Mouse (Mus musculus) midbrain, embryonic 13.5 days (tissue): ENCODE results near the gene Fdxr. TPM values are rescaled to one million over a fixed set of nuclear protein-coding genes. Genes with fewer than 3 reads are reported as not detected.

ENCODE experiments used
- ATAC-seq: fragments of 200-750 bp; cut with Nextera tagmentation; 2 replicates; pipeline ENCODE4 v1.8.0; 2017; ENCODE audit warnings: mild to moderate bottlenecking, moderate TSS enrichment, moderate library complexity
- H3K27ac ChIP-seq: fragments of 300-500 bp; sonication (generic); 2 replicates; pipeline ENCODE4 v1.5.1; 2015; ENCODE audit warnings: inconsistent platforms, mild to moderate bottlenecking, moderate library complexity
- H3K27me3 ChIP-seq: fragments of 300-500 bp; sonication (generic); 2 replicates; pipeline ENCODE4 v1.6.1; 2015; ENCODE audit warnings: mild to moderate bottlenecking, inconsistent platforms
- H3K36me3 ChIP-seq: fragments of 300-500 bp; sonication (generic); 2 replicates; pipeline ENCODE4 v1.6.1; 2015; ENCODE audit warnings: mild to moderate bottlenecking, inconsistent platforms
- H3K4me1 ChIP-seq: fragments of 300-500 bp; sonication (generic); replicated peaks from 2 replicates; pipeline ENCODE4 v1.6.1; 2015; ENCODE audit warnings: inconsistent platforms
- H3K4me2 ChIP-seq: fragments of 300-500 bp; sonication (generic); replicated peaks from 2 replicates; pipeline ENCODE4 v1.6.1; 2015; ENCODE audit warnings: moderate library complexity, mild to moderate bottlenecking, inconsistent platforms
- H3K4me3 ChIP-seq: fragments of 300-500 bp; sonication (generic); replicated peaks from 2 replicates; pipeline ENCODE4 v1.5.1; 2015; ENCODE audit warnings: mild to moderate bottlenecking, inconsistent platforms
- H3K9ac ChIP-seq: fragments of 300-500 bp; sonication (generic); replicated peaks from 2 replicates; pipeline ENCODE4 v1.6.1; 2015; ENCODE audit warnings: mild to moderate bottlenecking, inconsistent platforms
- H3K9me3 ChIP-seq: fragments of 300-500 bp; sonication (generic); 2 replicates; pipeline ENCODE4 v1.6.1; 2016; ENCODE audit warnings: mild to moderate bottlenecking, inconsistent platforms
- WGBS: fragments of 180-500 bp; shearing (Covaris S2); methylation state at CpG from one replicate; pipeline ENCODE4 v1.1.7; 2015; 5-methylcytosine and 5-hydroxymethylcytosine counted together
- polyA plus RNA-seq: library from polyadenylated mRNA; unstranded; fragments of >200 nt; fragmentation: Nextera tagmentation; extraction: Ambion mirVana; gene quantifications from 2 replicates; pipeline ENCODE4 v1.2.1, GENCODE M21; 2015

The Fdxr gene
- polyA plus RNA-seq, 1 experiment from 2014 or later: 24.1 TPM

DNA sequence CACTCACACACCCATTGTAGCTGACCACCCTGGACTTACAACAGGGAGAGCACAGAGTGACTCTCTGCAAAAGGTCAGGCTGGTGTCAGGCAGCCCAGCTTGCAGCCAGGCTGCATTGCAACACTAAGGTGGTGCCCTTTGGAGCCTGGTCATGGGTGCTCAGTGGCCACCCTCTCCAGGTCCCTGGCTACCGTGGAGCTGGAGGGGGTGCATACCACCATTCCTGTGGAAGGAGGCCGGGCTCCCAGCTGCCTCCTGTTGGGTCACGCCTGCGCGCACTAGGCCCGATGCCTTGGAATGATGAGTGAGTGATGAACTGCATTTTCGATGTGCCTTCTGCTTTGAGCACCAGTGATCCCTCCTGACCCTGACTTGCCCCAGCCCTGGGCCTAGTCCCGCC is 32.0 kb downstream of the Fdxr start:
- Histone ChIP-seq H3K27ac (no peak overlapping the region), H3K4me1 (peaks cover 47% of the 10 kb centered on the region), H3K9me3 (no peaks in the 10 kb centered on the region), H3K27me3 (peaks cover 37% of the 10 kb centered on the region), H3K36me3 (peaks cover 26% of the 10 kb centered on the region), H3K9ac (no peak overlapping the region), H3K4me3 (no peak overlapping the region), H3K4me2 (no peak overlapping the region)
- no peak for ATAC-seq
- WGBS: 86% methylated on average over 8 of the region's 8 CpGs

DNA sequence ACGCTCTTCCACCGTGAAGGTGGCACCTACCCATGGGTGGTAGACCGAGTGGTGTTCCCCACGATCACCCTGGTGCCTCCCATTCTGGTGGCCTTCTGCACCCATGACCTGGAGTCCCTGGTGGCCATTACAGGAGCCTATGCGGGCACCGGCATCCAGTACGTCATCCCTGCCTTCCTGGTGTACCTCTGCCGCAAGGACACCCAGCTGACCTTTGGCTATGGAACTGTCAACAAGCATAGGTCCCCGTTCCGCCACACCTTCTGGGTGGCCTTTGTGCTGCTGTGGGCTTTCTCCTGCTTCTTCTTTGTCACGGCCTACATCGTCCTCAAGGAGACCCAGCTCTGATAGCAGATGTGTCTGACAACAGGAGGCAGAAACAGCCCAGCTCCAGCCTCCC is 33.1 kb downstream of the Fdxr start:
- Histone ChIP-seq H3K27ac (no peak overlapping the region), H3K27me3 (peaks cover 27% of the 10 kb centered on the region)
- 91% methylated on average over 12 of the region's 12 CpGs for WGBS

DNA sequence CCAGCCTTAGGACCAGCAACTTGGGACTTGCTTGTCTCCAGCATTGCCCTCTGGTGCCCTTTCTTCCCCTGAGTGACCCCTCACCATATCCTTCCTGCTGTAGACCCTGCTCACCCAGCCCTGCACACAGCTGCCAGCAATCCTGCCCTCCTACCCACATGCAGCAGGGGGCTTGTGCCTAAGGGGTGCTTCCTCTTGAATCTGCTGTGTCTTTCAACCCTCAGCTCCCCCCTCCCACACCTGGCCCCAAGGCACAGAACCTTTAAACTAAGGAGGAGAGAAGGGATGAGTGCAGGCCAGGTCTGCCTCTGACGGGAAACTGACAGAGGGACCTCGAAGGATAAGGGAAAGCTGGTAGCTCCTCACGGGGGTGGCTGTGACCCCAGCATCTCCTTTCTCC is 34.1 kb downstream of the Fdxr start:
- no peak for ATAC-seq

More for the DNA sequence above, 33.1 kb downstream of the Fdxr start:
- ATAC-seq: no peak
- H3K9me3 ChIP-seq: no peaks in the 10 kb centered on the region
- H3K4me3 ChIP-seq: no peak overlapping the region
- H3K9ac ChIP-seq: no peak overlapping the region
- peaks cover 44% of the 10 kb centered on the region for H3K4me1 ChIP-seq
- no peak overlapping the region for H3K4me2 ChIP-seq
- H3K36me3 ChIP-seq: peaks cover 26% of the 10 kb centered on the region

DNA sequence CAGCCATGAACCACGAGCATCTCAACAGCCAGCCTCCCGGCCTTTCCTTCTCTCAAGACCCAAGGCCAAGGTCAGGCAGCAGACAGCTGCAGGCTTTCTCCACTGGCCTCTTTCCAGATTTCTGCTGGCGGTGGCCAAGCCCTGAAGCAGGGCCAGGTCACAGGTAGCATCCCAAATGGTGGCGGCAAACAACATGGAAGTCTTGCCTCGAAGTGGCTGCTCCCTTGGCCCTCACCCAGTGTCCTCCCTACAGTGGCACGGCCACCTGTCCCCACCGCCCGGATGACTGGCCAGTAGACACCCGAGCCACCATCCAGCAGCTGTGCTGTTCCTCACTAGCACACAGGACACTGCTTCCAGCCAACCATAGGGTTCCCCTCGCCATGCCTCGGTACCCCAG is 35.4 kb downstream of the Fdxr start:
- ATAC-seq: no peak
- Histone ChIP-seq H3K4me3 (no peak overlapping the region), H3K27ac (peak overlapping the region; percentile 39; the same call in 1 of the 2 replicates), H3K36me3 (peaks cover 26% of the 10 kb centered on the region), H3K27me3 (peaks cover 6% of the 10 kb centered on the region), H3K9me3 (no peaks in the 10 kb centered on the region), H3K4me1 (peaks cover 31% of the 10 kb centered on the region), H3K9ac (0 out of 2 replicates have a peak overlapping the region, but pooled peaks have one; percentile 6), H3K4me2 (no peak overlapping the region)
- 84% methylated on average over 11 of the region's 11 CpGs for WGBS

More for the DNA sequence above, 34.1 kb downstream of the Fdxr start:
- Histone ChIP-seq H3K9ac (no peak overlapping the region), H3K4me3 (no peak overlapping the region), H3K9me3 (no peaks in the 10 kb centered on the region), H3K36me3 (peaks cover 26% of the 10 kb centered on the region), H3K27me3 (peaks cover 16% of the 10 kb centered on the region), H3K27ac (no peak overlapping the region), H3K4me1 (peaks cover 41% of the 10 kb centered on the region), H3K4me2 (no peak overlapping the region)
- 86% methylated on average over 3 of the region's 3 CpGs for WGBS

DNA sequence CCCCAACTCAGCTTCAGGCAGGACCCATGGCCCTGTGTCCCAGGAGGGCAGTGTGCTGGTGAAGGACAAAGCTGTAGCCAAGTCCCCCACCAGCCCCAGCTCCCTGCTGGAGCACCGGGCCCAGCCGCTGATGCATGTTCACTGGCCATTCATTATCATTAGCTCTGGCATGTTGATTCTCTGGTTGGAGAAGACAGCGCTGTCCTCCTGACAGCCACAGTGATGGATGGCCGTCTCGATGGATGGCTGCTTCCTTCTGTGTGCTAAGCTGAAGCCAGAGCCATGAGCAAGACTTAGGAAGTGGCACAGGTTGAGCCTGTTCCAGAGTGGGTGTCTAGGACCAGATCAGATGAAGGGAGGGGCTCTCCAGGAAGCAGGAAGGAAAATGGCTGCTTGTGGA is 40.3 kb downstream of the Fdxr start:
- peaks cover 57% of the 10 kb centered on the region for H3K4me1 ChIP-seq
- no peak overlapping the region for H3K27ac ChIP-seq
- WGBS: 67% methylated on average over 5 of the region's 5 CpGs
- no peaks in the 10 kb centered on the region for H3K36me3 ChIP-seq
- H3K4me3 ChIP-seq: no peak overlapping the region
- no peak overlapping the region for H3K4me2 ChIP-seq
- no peaks in the 10 kb centered on the region for H3K9me3 ChIP-seq
- H3K27me3 ChIP-seq: no peaks in the 10 kb centered on the region
- ATAC-seq: no peak
- no peak overlapping the region for H3K9ac ChIP-seq

DNA sequence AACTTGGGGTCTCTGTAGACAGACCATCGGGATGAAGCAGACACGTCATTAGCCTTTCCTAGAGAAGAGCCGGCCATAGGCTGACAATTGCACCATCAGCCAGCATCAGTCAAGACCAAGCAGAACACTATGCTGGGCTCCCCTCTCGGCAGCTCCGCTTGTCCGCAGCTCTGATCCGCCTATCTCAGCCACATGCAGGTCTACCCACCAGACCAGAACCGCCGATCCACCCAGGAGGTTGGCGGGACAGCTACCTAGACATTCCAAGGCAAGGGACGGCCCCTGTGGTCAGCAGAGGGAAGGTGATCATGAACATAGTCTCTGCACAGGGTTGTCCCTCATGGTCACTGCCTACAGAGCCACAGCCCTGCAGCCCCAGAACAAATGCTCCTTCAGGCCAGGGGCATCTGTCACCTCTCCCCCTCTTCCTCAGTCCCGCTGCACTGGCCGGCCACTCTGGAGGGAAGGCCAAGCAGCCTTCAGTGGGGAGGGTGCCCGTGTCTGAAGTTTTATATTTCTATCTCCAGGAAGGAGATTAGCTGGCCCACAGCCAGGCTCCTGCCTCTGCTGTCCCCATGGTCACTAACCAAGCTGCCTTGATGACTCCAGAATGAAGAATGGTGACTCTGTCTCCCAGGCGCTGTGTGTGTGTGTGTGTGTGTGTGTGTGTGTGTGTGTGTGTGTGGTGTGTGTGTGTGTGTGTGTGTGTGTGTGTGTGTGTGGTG is 42.4 kb downstream of the Fdxr start:
- Histone ChIP-seq H3K4me3 (no peak overlapping the region), H3K4me2 (no peak overlapping the region), H3K4me1 (peaks cover 67% of the 10 kb centered on the region), H3K9ac (no peak overlapping the region), H3K36me3 (no peaks in the 10 kb centered on the region), H3K27me3 (no peaks in the 10 kb centered on the region), H3K9me3 (no peaks in the 10 kb centered on the region), H3K27ac (no peak overlapping the region; the same call in 1 of the 2 replicates)
- peak; percentile 25; the same call in 1 of the 2 replicates for ATAC-seq
- 70% methylated on average over 15 of the region's 15 CpGs for WGBS

DNA sequence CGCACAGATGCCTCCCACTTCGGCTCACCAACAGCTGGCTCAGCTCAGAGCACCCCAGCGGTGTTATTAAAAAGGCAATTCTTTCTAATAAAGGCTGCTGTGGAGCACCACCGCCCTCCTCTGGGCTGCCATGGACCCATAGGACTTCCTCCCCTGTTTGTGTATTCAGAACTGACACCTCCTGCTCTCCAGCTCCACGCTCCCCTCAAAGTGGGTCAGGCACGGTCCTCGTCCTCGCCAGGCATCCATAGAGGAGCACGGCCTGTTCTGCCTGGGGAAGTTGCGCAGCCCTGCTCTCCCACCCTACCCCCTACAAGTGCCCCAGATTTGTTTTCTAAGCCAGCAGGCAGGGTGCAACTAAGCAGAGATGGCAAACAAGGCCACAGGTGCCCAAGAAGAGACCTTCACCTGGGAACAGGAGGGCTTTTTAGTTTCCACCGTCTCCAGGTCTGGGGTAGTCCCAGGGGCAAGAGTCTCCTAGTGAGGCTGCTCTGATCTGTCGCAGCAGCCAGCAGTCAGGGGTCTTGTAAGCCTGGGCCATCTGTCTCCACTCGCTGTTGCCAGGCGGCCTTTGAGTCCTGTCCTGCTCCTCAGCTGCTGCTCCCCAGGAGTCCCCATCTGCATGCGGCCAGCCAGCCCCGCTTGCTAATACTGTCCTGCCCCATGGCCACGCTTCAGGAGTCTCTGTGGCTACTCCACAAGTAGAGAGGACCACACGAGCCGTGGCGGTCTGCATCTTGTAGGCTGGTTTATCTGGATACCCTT is 43.1 kb downstream of the Fdxr start:
- 24% methylated on average over 20 of the region's 20 CpGs for WGBS
- Histone ChIP-seq H3K9ac (no peak overlapping the region), H3K27me3 (no peaks in the 10 kb centered on the region), H3K27ac (peak overlapping the region; percentile 45; the same call in 1 of the 2 replicates), H3K9me3 (no peaks in the 10 kb centered on the region), H3K4me1 (peaks cover 70% of the 10 kb centered on the region), H3K4me3 (no peak overlapping the region), H3K36me3 (no peaks in the 10 kb centered on the region), H3K4me2 (no peak overlapping the region)
- ATAC-seq: peak; percentile 52

DNA sequence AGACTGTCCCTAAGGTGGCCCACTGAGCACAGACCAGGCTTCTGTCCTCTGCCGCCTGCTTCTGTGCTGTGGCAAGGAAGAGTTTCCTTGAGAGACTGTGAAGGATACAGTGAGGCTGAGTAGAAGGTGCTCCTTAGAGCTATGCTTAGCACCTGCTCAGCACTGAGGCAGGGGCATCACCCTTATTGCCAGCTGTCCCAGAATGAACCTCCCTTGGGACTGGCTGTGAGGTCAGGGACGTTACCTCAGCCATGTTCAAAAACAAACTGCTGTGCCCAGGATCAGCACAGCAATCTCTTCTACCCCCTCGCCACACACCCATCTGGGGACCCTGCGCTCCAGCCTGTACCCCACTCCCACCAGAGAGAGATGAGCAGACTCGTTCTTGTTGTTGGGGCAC is 44.0 kb downstream of the Fdxr start:
- H3K27ac ChIP-seq: no peak overlapping the region; the same call in 1 of the 2 replicates
- no peak overlapping the region for H3K9ac ChIP-seq

DNA sequence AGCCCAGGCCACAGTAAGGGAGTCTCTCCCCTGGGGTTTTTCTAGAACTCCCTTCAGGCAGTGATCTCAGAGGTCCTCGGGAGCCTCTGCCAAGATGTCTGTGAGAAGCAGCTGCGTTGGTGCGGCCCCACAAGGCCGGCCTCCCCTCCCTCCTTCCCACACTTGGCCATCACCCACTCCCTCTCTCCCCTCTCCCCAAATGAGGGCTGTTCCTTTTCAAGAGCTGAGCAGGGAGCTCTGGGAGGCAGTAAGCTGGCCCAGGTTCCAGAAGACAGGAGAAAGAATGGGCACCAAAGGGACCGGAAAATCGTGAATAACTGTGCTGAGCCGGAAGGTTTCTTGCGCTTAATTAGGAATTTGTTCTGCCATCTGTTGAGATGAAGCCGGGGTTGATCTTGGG is 44.9 kb downstream of the Fdxr start:
- peaks cover 83% of the 10 kb centered on the region for H3K4me1 ChIP-seq
- no peak for ATAC-seq
- H3K4me2 ChIP-seq: no peak overlapping the region
- H3K27ac ChIP-seq: peak overlapping the region; percentile 26; the same call in 1 of the 2 replicates
- no peak overlapping the region for H3K4me3 ChIP-seq
- 32% methylated on average over 9 of the region's 9 CpGs for WGBS
- no peaks in the 10 kb centered on the region for H3K9me3 ChIP-seq
- H3K27me3 ChIP-seq: no peaks in the 10 kb centered on the region
- H3K9ac ChIP-seq: no peak overlapping the region
- H3K36me3 ChIP-seq: no peaks in the 10 kb centered on the region

More for the DNA sequence above, 44.0 kb downstream of the Fdxr start:
- Histone ChIP-seq H3K9me3 (no peaks in the 10 kb centered on the region), H3K27me3 (no peaks in the 10 kb centered on the region), H3K4me1 (peaks cover 73% of the 10 kb centered on the region), H3K36me3 (no peaks in the 10 kb centered on the region), H3K4me2 (no peak overlapping the region), H3K4me3 (no peak overlapping the region)
- WGBS: 68% methylated on average over 5 of the region's 5 CpGs
- ATAC-seq: no peak

DNA sequence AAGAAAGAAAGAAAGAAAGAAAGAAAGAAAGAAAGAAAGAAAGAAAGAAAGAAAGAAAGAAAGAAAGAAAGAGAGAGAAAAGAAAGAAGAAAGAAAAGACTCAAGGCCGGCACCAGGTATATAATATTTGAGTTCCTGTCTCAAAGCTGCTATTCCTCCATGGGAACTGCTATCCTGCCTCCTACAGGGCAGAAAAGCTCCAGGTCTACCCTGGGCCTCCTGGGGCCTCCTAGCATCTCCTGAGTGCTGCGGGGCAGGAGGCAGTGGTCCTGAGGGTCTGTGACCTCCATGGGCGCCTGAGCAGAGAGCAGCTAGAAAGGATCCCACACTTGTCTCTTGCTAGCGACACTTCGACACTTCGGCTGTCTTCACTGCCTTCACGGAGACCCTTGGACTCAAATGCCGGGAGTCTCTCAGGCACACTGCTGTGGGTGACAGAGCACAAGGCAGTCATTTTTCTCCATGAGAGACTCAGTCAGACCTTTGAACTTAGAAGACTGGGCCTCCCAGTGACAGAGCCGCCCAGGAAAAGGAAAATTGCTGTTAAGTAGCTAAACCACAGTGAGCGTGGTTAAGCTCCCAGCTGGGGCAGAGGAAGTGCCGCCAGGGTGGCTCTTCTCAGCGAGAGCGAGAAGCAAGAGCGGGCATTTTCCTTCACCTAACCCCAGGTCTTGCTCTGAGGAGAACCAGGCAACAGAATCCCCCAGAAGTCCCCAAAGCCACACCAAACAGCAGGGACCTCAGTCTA is 45.5 kb downstream of the Fdxr start:
- H3K9ac ChIP-seq: no peak overlapping the region
- ATAC-seq: no peak
- H3K4me2 ChIP-seq: no peak overlapping the region
- peak overlapping the region; percentile 26; the same call in 1 of the 2 replicates for H3K27ac ChIP-seq
- H3K36me3 ChIP-seq: no peaks in the 10 kb centered on the region
- H3K27me3 ChIP-seq: no peaks in the 10 kb centered on the region
- H3K4me3 ChIP-seq: no peak overlapping the region
- WGBS: 53% methylated on average over 14 of the region's 14 CpGs
- peaks cover 85% of the 10 kb centered on the region for H3K4me1 ChIP-seq
- no peaks in the 10 kb centered on the region for H3K9me3 ChIP-seq

DNA sequence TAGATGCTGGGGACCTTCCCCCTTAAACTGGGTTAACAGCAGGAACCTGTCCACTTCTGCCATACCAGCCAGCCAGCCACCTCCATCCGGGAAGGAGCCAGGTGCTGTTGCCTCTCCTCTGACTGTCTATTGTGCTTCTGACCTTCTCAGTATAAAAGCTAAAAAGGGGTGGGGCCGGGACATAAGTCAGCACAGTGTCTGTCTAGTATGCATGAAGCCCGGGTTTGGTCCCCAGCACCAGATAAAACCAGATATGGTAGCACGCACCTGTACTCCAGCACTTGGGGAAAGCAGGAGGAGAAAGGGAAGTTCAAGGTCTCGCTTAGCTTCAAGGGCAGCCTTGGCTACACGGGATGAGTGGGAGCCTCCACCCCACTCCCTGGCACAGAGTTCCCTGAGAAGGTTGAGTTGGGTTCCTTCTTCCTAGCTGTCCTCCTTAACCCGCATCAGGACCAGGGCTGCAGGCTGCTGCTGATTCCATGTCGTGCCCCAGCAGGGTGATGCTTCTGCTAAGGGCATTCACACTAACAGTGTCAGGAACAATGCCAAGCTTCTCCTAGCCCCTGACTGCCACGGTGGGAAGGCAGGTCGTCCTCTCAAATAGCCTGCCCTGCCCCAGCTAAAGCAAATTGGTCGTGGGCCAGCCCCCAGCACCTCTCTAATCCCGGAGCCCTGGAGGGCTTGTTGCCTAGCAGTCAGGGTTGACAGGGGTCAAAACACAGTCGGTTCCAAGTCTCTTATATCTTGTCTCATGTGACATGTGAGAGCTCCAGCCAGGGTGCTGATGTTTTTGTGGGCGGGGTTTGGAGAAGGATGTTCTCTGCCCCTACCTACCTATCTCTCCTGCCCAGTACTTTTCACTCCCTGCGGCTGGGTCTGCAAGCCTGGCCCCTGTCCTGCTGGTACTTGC is 47.6 kb downstream of the Fdxr start:
- H3K9ac ChIP-seq: no peak overlapping the region
- H3K27me3 ChIP-seq: no peaks in the 10 kb centered on the region
- no peak overlapping the region for H3K27ac ChIP-seq
- peaks cover 90% of the 10 kb centered on the region for H3K4me1 ChIP-seq
- no peak overlapping the region for H3K4me2 ChIP-seq
- H3K9me3 ChIP-seq: no peaks in the 10 kb centered on the region
- no peaks in the 10 kb centered on the region for H3K36me3 ChIP-seq
- H3K4me3 ChIP-seq: no peak overlapping the region
- 50% methylated on average over 15 of the region's 15 CpGs for WGBS
- ATAC-seq: no peak
